Mouse (Mus musculus): ENCODE data around the gene Hist1h2ap.
A peak's percentile ranks its signal among the peaks of the same experiment; 100 is the strongest.
"Not testable (repeated sequence)": the region's sequence is repeated elsewhere in the genome, so short reads cannot be mapped to it uniquely, and the experiment has no call there.

Hist1h2ap gene

GRCm38 (mm10) chr13:21833461-21833860 is at the start of gene Hist1h2ap, which contains the start of gene Hist1h2br:
Gene Hist1h2ap, minus strand, starts transcription at chr13:21833507.
Gene Hist1h2br, plus strand, starts transcription at chr13:21833743.
- DNase-seq (ENCODE audit: low spot score), result not testable (repeated sequence)

GRCm38 (mm10) chr13:21882760-21883405 is 49.6 kb upstream of the Hist1h2ap start:
- no peak for DNase-seq (ENCODE audit: low spot score)

- no peak for DNase-seq (ENCODE audit: low spot score)
These were observed 48.8 kb upstream of the Hist1h2ap start for GRCm38 (mm10) chr13:21881878-21882669.

GRCm38 (mm10) chr13:21880735-21881134 is 47.4 kb upstream of the Hist1h2ap start:
- DNase-seq (ENCODE audit: low spot score), result no peak

- not testable (repeated sequence) for DNase-seq (ENCODE audit: low spot score)
These were observed 32.2 kb upstream of the Hist1h2ap start for GRCm38 (mm10) chr13:21865503-21865902.

GRCm38 (mm10) chr13:21861608-21862007 is 28.3 kb upstream of the Hist1h2ap start:
- no peak for DNase-seq (ENCODE audit: low spot score)

- no peak for DNase-seq (ENCODE audit: low spot score)
These were observed 22.4 kb upstream of the Hist1h2ap start for GRCm38 (mm10) chr13:21855698-21856162.

- DNase-seq (ENCODE audit: low spot score), result peak; percentile 18
These were observed 21.8 kb upstream of the Hist1h2ap start for GRCm38 (mm10) chr13:21855146-21855545.

GRCm38 (mm10) chr13:21852215-21852945 is 19.1 kb upstream of the Hist1h2ap start:
- DNase-seq (ENCODE audit: low spot score), result no peak

GRCm38 (mm10) chr13:21850696-21851095 is 17.4 kb upstream of the Hist1h2ap start:
- not testable (repeated sequence) for DNase-seq (ENCODE audit: low spot score)

- no peak for DNase-seq (ENCODE audit: low spot score)
These were observed 14.6 kb upstream of the Hist1h2ap start for GRCm38 (mm10) chr13:21847883-21848282.

- DNase-seq (ENCODE audit: low spot score), result not testable (repeated sequence)
These were observed 13.0 kb upstream of the Hist1h2ap start for GRCm38 (mm10) chr13:21846356-21846755.

- not testable (repeated sequence) for DNase-seq (ENCODE audit: low spot score)
These were observed 7.2 kb upstream of the Hist1h2ap start for GRCm38 (mm10) chr13:21840508-21840907.

GRCm38 (mm10) chr13:21831418-21832394 is 1.6 kb downstream of the Hist1h2ap start, which contains the start of gene Hist1h4n:
Gene Hist1h4n, minus strand, starts transcription at chr13:21832196.
- DNase-seq (ENCODE audit: low spot score), result not testable (repeated sequence)

- DNase-seq (ENCODE audit: low spot score), result no peak
These were observed 3.0 kb downstream of the Hist1h2ap start for GRCm38 (mm10) chr13:21830344-21830743.

GRCm38 (mm10) chr13:21828511-21828910 is 4.8 kb downstream of the Hist1h2ap start:
- no peak for DNase-seq (ENCODE audit: low spot score)

- DNase-seq (ENCODE audit: low spot score), result not testable (repeated sequence)
These were observed 13.0 kb downstream of the Hist1h2ap start for GRCm38 (mm10) chr13:21820082-21820890.

GRCm38 (mm10) chr13:21812092-21812491 is 21.2 kb downstream of the Hist1h2ap start:
- not testable (repeated sequence) for DNase-seq (ENCODE audit: low spot score)

GRCm38 (mm10) chr13:21811539-21811938 is 21.8 kb downstream of the Hist1h2ap start, which contains the start of gene Hist1h4m:
Gene Hist1h4m, plus strand, starts transcription at chr13:21811746.
- not testable (repeated sequence) for DNase-seq (ENCODE audit: low spot score)

GRCm38 (mm10) chr13:21811074-21811473 is 22.2 kb downstream of the Hist1h2ap start:
- DNase-seq (ENCODE audit: low spot score), result not testable (repeated sequence)

Data from ovary, postnatal 10 days (tissue).